Mouse (Mus musculus): ENCODE measurements around the gene Ephb3. TPM values are rescaled to one million over a fixed set of nuclear protein-coding genes. Genes with fewer than 3 reads are reported as not detected.

Gene Ephb3
- polyA plus RNA-seq, 1 experiment from 2014 or later, result 10.6 TPM

- Histone ChIP-seq H3K27me3 (replicated peaks; ENCODE audit: control insufficient read depth, insufficient read depth, low read length) (no peaks in the 10 kb centered on the region), H3K36me3 (ENCODE audit: control insufficient read depth, insufficient read depth, low read length) (no peaks in the 10 kb centered on the region), H3K9ac (ENCODE audit: low read depth, low read length) (no peak overlapping the region), H3K27ac (ENCODE audit: low read depth, low read length) (no peak overlapping the region), H3K4me3 (ENCODE audit: low read length) (no peak overlapping the region), H3K4me1 (ENCODE audit: control insufficient read depth, insufficient read depth, low read depth, low read length) (no peaks in the 10 kb centered on the region), H3K4me2 (ENCODE audit: low read length) (no peak overlapping the region), H3K9me3 (ENCODE audit: control insufficient read depth, low read length) (no peaks in the 10 kb centered on the region)
- 4% methylated on average over 1 of the region's 1 CpGs for WGBS
- no peak for ATAC-seq
Measured at GRCm38 (mm10) chr16:21198529-21198928, 6.0 kb upstream of the Ephb3 start.

DNA sequence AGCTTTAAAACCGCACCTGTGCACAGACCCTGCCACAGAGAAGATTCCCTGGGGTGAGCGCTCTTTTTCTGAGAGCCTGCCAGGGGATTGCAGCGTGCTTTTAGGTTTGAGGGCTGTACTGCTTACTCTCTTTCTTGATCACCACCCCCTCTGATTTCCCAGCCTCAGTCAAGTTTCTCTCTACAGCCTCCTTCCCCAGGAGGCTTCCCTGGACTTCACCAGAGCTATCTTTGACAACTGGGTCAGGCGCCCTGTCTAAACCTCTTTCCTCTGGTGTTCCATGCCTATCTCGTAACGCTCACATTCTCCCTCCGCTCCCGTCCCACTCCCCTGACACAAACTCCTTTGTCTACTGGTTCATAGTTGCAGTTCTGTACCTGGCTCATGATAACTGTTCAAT, 5.1 kb upstream of the Ephb3 start:
- no peaks in the 10 kb centered on the region for H3K9me3 ChIP-seq (ENCODE audit: control insufficient read depth, low read length)
- no peak for ATAC-seq
- peaks cover 4% of the 10 kb centered on the region for H3K4me1 ChIP-seq (ENCODE audit: control insufficient read depth, insufficient read depth, low read depth, low read length)

GRCm38 (mm10) chr16:21202731-21203130, 1.8 kb upstream of the Ephb3 start:
- whole genome bisulfite sequencing, result 86% methylated on average over 4 of the region's 4 CpGs
- no peak overlapping the region for H3K9ac ChIP-seq (ENCODE audit: low read depth, low read length)
- no peak overlapping the region for H3K4me2 ChIP-seq (ENCODE audit: low read length)

More for the DNA sequence above, 5.1 kb upstream of the Ephb3 start:
- no peaks in the 10 kb centered on the region for H3K36me3 ChIP-seq (ENCODE audit: control insufficient read depth, insufficient read depth, low read length)
- H3K9ac ChIP-seq (ENCODE audit: low read depth, low read length), result no peak overlapping the region
- H3K4me2 ChIP-seq (ENCODE audit: low read length), result no peak overlapping the region
- no peaks in the 10 kb centered on the region for H3K27me3 ChIP-seq (replicated peaks; ENCODE audit: control insufficient read depth, insufficient read depth, low read length)
- 62% methylated on average over 8 of the region's 8 CpGs for WGBS
- no peak overlapping the region for H3K4me3 ChIP-seq (ENCODE audit: low read length)
- H3K27ac ChIP-seq (ENCODE audit: low read depth, low read length), result no peak overlapping the region

GRCm38 (mm10) chr16:21205093-21205886, 735 bp downstream of the Ephb3 start:
- H3K36me3 ChIP-seq (ENCODE audit: control insufficient read depth, insufficient read depth, low read length), result no peaks in the 10 kb centered on the region

More at GRCm38 (mm10) chr16:21202731-21203130, 1.8 kb upstream of the Ephb3 start:
- Histone ChIP-seq H3K9me3 (ENCODE audit: control insufficient read depth, low read length) (no peaks in the 10 kb centered on the region), H3K4me3 (ENCODE audit: low read length) (no peak overlapping the region), H3K36me3 (ENCODE audit: control insufficient read depth, insufficient read depth, low read length) (no peaks in the 10 kb centered on the region), H3K27ac (ENCODE audit: low read depth, low read length) (no peak overlapping the region), H3K4me1 (ENCODE audit: control insufficient read depth, insufficient read depth, low read depth, low read length) (peaks cover 16% of the 10 kb centered on the region), H3K27me3 (replicated peaks; ENCODE audit: control insufficient read depth, insufficient read depth, low read length) (no peaks in the 10 kb centered on the region)
- ATAC-seq, result no peak

GRCm38 (mm10) chr16:21208001-21208565, 3.5 kb downstream of the Ephb3 start:
- Histone ChIP-seq H3K36me3 (ENCODE audit: control insufficient read depth, insufficient read depth, low read length) (no peaks in the 10 kb centered on the region), H3K4me1 (ENCODE audit: control insufficient read depth, insufficient read depth, low read depth, low read length) (peaks cover 38% of the 10 kb centered on the region), H3K4me2 (ENCODE audit: low read length) (peak overlapping the region; percentile 71), H3K27me3 (replicated peaks; ENCODE audit: control insufficient read depth, insufficient read depth, low read length) (no peaks in the 10 kb centered on the region), H3K9me3 (ENCODE audit: control insufficient read depth, low read length) (no peaks in the 10 kb centered on the region), H3K27ac (ENCODE audit: low read depth, low read length) (no peak overlapping the region), H3K9ac (ENCODE audit: low read depth, low read length) (no peak overlapping the region), H3K4me3 (ENCODE audit: low read length) (no peak overlapping the region)
- 71% methylated on average over 4 of the region's 4 CpGs for WGBS
- ATAC-seq, result no peak

More at GRCm38 (mm10) chr16:21205093-21205886, 735 bp downstream of the Ephb3 start:
- peaks cover 26% of the 10 kb centered on the region for H3K4me1 ChIP-seq (ENCODE audit: control insufficient read depth, insufficient read depth, low read depth, low read length)
- no peaks in the 10 kb centered on the region for H3K9me3 ChIP-seq (ENCODE audit: control insufficient read depth, low read length)
- H3K27me3 ChIP-seq (replicated peaks; ENCODE audit: control insufficient read depth, insufficient read depth, low read length), result no peaks in the 10 kb centered on the region
- H3K9ac ChIP-seq (ENCODE audit: low read depth, low read length), result peak overlapping the region; percentile 86
- WGBS, result under 1% methylated on average over 59 of the region's 60 CpGs
- H3K4me2 ChIP-seq (ENCODE audit: low read length), result peak overlapping the region; percentile 71
- no peak for ATAC-seq
- peak overlapping the region; percentile 86 for H3K4me3 ChIP-seq (ENCODE audit: low read length)
- H3K27ac ChIP-seq (ENCODE audit: low read depth, low read length), result peak overlapping the region; percentile 69

GRCm38 (mm10) chr16:21209290-21209689, 4.7 kb downstream of the Ephb3 start:
- Histone ChIP-seq H3K36me3 (ENCODE audit: control insufficient read depth, insufficient read depth, low read length) (peaks cover under 1% of the 10 kb centered on the region; the same call in 1 of the 2 replicates), H3K27ac (ENCODE audit: low read depth, low read length) (no peak overlapping the region), H3K9me3 (ENCODE audit: control insufficient read depth, low read length) (no peaks in the 10 kb centered on the region), H3K27me3 (replicated peaks; ENCODE audit: control insufficient read depth, insufficient read depth, low read length) (no peaks in the 10 kb centered on the region), H3K9ac (ENCODE audit: low read depth, low read length) (no peak overlapping the region), H3K4me3 (ENCODE audit: low read length) (no peak overlapping the region), H3K4me2 (ENCODE audit: low read length) (no peak overlapping the region), H3K4me1 (ENCODE audit: control insufficient read depth, insufficient read depth, low read depth, low read length) (peaks cover 34% of the 10 kb centered on the region)
- 100% methylated on average over 3 of the region's 3 CpGs for WGBS
- no peak for ATAC-seq

DNA sequence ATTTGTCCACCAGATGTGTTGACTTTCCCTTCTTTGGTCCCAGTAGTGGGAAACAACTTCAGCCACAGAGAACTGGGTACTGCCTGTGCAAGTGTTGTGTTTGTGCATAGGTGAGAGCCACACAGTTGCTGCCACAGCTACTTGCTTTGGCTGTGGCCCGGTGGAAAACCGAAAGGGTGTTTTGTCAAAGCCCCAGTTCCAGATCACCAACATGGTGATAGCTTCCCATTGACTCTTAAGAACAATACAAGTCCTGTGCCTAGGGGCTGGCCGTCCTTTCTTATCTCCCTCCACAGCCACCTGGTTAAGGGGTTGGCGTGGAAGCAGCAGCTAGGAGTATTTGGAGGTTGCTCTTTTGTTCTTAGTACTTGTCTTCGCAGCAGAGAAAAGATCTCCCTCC, 5.6 kb downstream of the Ephb3 start:
- H3K4me1 ChIP-seq (ENCODE audit: control insufficient read depth, insufficient read depth, low read depth, low read length), result peaks cover 34% of the 10 kb centered on the region
- peak overlapping the region; percentile 72 for H3K27ac ChIP-seq (ENCODE audit: low read depth, low read length)

GRCm38 (mm10) chr16:21210667-21211338, 6.2 kb downstream of the Ephb3 start:
- H3K36me3 ChIP-seq (ENCODE audit: control insufficient read depth, insufficient read depth, low read length), result peaks cover 4% of the 10 kb centered on the region; the same call in 1 of the 2 replicates
- peak overlapping the region; percentile 40 for H3K4me3 ChIP-seq (ENCODE audit: low read length)
- H3K27ac ChIP-seq (ENCODE audit: low read depth, low read length), result peak overlapping the region; percentile 72
- H3K4me2 ChIP-seq (ENCODE audit: low read length), result peak overlapping the region; percentile 60
- under 1% methylated on average over 25 of the region's 25 CpGs for WGBS
- H3K27me3 ChIP-seq (replicated peaks; ENCODE audit: control insufficient read depth, insufficient read depth, low read length), result no peaks in the 10 kb centered on the region
- H3K9ac ChIP-seq (ENCODE audit: low read depth, low read length), result peak overlapping the region; percentile 58
- H3K9me3 ChIP-seq (ENCODE audit: control insufficient read depth, low read length), result no peaks in the 10 kb centered on the region
- ATAC-seq, result peak; percentile 91
- H3K4me1 ChIP-seq (ENCODE audit: control insufficient read depth, insufficient read depth, low read depth, low read length), result peaks cover 35% of the 10 kb centered on the region

More for the DNA sequence above, 5.6 kb downstream of the Ephb3 start:
- Histone ChIP-seq H3K9ac (ENCODE audit: low read depth, low read length) (peak overlapping the region; percentile 58; the same call in 1 of the 2 replicates), H3K4me3 (ENCODE audit: low read length) (peak overlapping the region; percentile 40), H3K9me3 (ENCODE audit: control insufficient read depth, low read length) (no peaks in the 10 kb centered on the region), H3K36me3 (ENCODE audit: control insufficient read depth, insufficient read depth, low read length) (peaks cover 4% of the 10 kb centered on the region; the same call in 1 of the 2 replicates), H3K27me3 (replicated peaks; ENCODE audit: control insufficient read depth, insufficient read depth, low read length) (no peaks in the 10 kb centered on the region), H3K4me2 (ENCODE audit: low read length) (peak overlapping the region; percentile 60)
- WGBS, result 13% methylated on average over 5 of the region's 5 CpGs
- ATAC-seq, result no peak

- Histone ChIP-seq H3K27ac (ENCODE audit: low read depth, low read length) (peak overlapping the region; percentile 72), H3K27me3 (replicated peaks; ENCODE audit: control insufficient read depth, insufficient read depth, low read length) (no peaks in the 10 kb centered on the region), H3K36me3 (ENCODE audit: control insufficient read depth, insufficient read depth, low read length) (peaks cover 4% of the 10 kb centered on the region; the same call in 1 of the 2 replicates), H3K4me1 (ENCODE audit: control insufficient read depth, insufficient read depth, low read depth, low read length) (peaks cover 38% of the 10 kb centered on the region), H3K9ac (ENCODE audit: low read depth, low read length) (peak overlapping the region; percentile 58), H3K9me3 (ENCODE audit: control insufficient read depth, low read length) (no peaks in the 10 kb centered on the region), H3K4me2 (ENCODE audit: low read length) (peak overlapping the region; percentile 60), H3K4me3 (ENCODE audit: low read length) (peak overlapping the region; percentile 40)
- ATAC-seq, result no peak
- WGBS, result 57% methylated on average over 4 of the region's 4 CpGs
Measured at GRCm38 (mm10) chr16:21211501-21211900, 6.9 kb downstream of the Ephb3 start.
